In the genomic region with DNA sequence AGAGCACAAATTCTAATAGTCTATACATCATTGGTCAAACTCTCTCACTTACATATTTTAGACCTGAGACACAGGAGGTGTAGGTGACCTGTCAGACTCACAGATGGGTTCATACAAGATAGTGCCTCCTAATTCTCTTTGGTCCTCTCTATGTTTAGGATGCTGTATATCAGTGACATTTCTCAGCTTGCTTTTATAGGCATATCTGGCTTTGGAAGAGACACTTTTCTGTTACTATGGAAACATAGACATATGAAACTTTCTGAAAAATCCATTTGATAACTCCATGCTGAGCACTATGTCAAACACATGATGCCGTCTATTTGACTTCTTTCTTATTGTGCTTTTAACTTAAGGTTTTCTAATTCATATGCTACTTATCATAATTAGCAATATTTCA, we compare ENCODE assay signal across 39 mouse cellular contexts. TPM values are rescaled to one million over a fixed set of nuclear protein-coding genes. Genes with fewer than 3 reads are reported as not detected.
"Had no signal": no experiment of that assay in that cellular context is flagged by ENCODE, and none has a peak within 500 bp of the region (broad histone marks: within the 10 kb centered on the region; RNA-seq: fewer than 3 reads in every experiment).

No protein-coding gene starts in this region.

- H3K9ac ChIP-seq: embryonic facial prominence, embryonic 12.5 days; embryonic facial prominence, embryonic 13.5 days; embryonic facial prominence, embryonic 15.5 days; forebrain, embryonic 12.5 days; forebrain, embryonic 13.5 days; forebrain, embryonic 15.5 days had no signal

- DNase-seq: cerebellum, adult 2 months; cerebellum, adult 8-10 months; cerebellum, adult 9-10 months; cerebellum, adult 9-11 months; cerebellum, postnatal 10 days; cerebellum, postnatal 14 days; cerebellum, postnatal 25 days; cerebellum, postnatal 36 days; embryo, embryonic 11 days; gastrocnemius, adult 2 months; gastrocnemius, postnatal 10 days; gastrocnemius, postnatal 14 days; gastrocnemius, postnatal 25 days; gastrocnemius, postnatal 36 days; heart, adult 11 months; heart, adult 18-20 months; heart, adult 2 months had no signal

- ATAC-seq: forebrain, embryonic 13.5 days; forebrain, embryonic 14.5 days; forebrain, embryonic 15.5 days; forebrain, embryonic 16.5 days had no signal

- H3K36me3 ChIP-seq: embryonic facial prominence, embryonic 10.5 days; embryonic facial prominence, embryonic 12.5 days; embryonic facial prominence, embryonic 13.5 days; embryonic facial prominence, embryonic 15.5 days; forebrain, embryonic 10.5 days; forebrain, embryonic 12.5 days; forebrain, embryonic 15.5 days had no signal

- H3K4me3 ChIP-seq: embryonic facial prominence, embryonic 10.5 days; embryonic facial prominence, embryonic 12.5 days; embryonic facial prominence, embryonic 13.5 days; embryonic facial prominence, embryonic 15.5 days; erythroblast, embryonic 14.5 days; forebrain, embryonic 10.5 days; forebrain, embryonic 12.5 days; forebrain, embryonic 13.5 days; forebrain, embryonic 15.5 days; gastrocnemius, adult 2 months; heart, adult 2 months had no signal

- H3K27ac ChIP-seq: embryonic facial prominence, embryonic 10.5 days; embryonic facial prominence, embryonic 12.5 days; embryonic facial prominence, embryonic 13.5 days; embryonic facial prominence, embryonic 15.5 days; forebrain, embryonic 10.5 days; forebrain, embryonic 12.5 days; forebrain, embryonic 13.5 days; forebrain, embryonic 15.5 days; gastrocnemius, adult 2 months; heart, adult 2 months had no signal

- H3K27me3 ChIP-seq: embryonic facial prominence, embryonic 12.5 days; embryonic facial prominence, embryonic 13.5 days; embryonic facial prominence, embryonic 15.5 days; forebrain, embryonic 12.5 days; forebrain, embryonic 13.5 days; forebrain, embryonic 15.5 days had no signal

- H3K9me3 ChIP-seq: embryonic facial prominence, embryonic 10.5 days; embryonic facial prominence, embryonic 12.5 days; embryonic facial prominence, embryonic 13.5 days; embryonic facial prominence, embryonic 15.5 days; forebrain, embryonic 10.5 days; forebrain, embryonic 12.5 days; forebrain, embryonic 13.5 days; forebrain, embryonic 15.5 days had no signal

- H3K4me1 ChIP-seq: embryonic facial prominence, embryonic 10.5 days; embryonic facial prominence, embryonic 12.5 days; embryonic facial prominence, embryonic 13.5 days; embryonic facial prominence, embryonic 15.5 days; forebrain, embryonic 10.5 days; forebrain, embryonic 12.5 days; forebrain, embryonic 13.5 days; forebrain, embryonic 15.5 days had no signal

- H3K4me2 ChIP-seq: embryonic facial prominence, embryonic 12.5 days; embryonic facial prominence, embryonic 13.5 days; embryonic facial prominence, embryonic 15.5 days; forebrain, embryonic 12.5 days; forebrain, embryonic 13.5 days; forebrain, embryonic 15.5 days had no signal

RNA-seq across cellular contexts. Expression of gene Toporsl, which starts 32.2 kb away (rescaled TPM):
- total RNA-seq: common myeloid progenitor, adult 5-6 weeks; gastrocnemius, adult 18-20 months; gastrocnemius, adult 2 months; gastrocnemius, adult 8-10 months; gastrocnemius, postnatal 10 days; gastrocnemius, postnatal 14 days; gastrocnemius, postnatal 25 days; gastrocnemius, postnatal 36 days; gastrocnemius, postnatal 4 days; granulocyte monocyte progenitor cell, adult 5-6 weeks; heart, adult 18-20 months; heart, adult 2 months; heart, adult 8-10 months had no signal
- polyA plus RNA-seq: cerebellum, adult 2 months; cortical plate, adult 2 months; embryonic facial prominence, embryonic 10.5 days; embryonic facial prominence, embryonic 11.5 days; embryonic facial prominence, embryonic 12.5 days; embryonic facial prominence, embryonic 13.5 days; embryonic facial prominence, embryonic 14.5 days; embryonic facial prominence, embryonic 15.5 days; erythroblast, embryonic 14.5 days; forebrain, embryonic 12.5 days; forebrain, embryonic 13.5 days; forebrain, embryonic 14.5 days; forebrain, embryonic 15.5 days; forebrain, embryonic 16.5 days; frontal cortex, adult 2 months; gonadal fat pad, adult 2 months; heart, adult 2 months had no signal
